Mouse (Mus musculus) gastrocnemius, adult 2 months (tissue): ENCODE data around the gene Zfp42. TPM values are rescaled to one million over a fixed set of nuclear protein-coding genes. Genes with fewer than 3 reads are reported as not detected.

Experiments
- DNase-seq: peaks from one replicate; pipeline ENCODE4 v3.0.0; 2022
- H3K27ac ChIP-seq: fragments of 200-600 bp; 2 replicates; pipeline ENCODE4 v1.8.1; 2022; ENCODE audit warnings: mild to moderate bottlenecking
- H3K4me3 ChIP-seq: fragments of 200-600 bp; 2 replicates; pipeline ENCODE4 v1.8.1; 2022; ENCODE audit warnings: mild to moderate bottlenecking, moderate library complexity
- CTCF ChIP-seq: fragments of 200-600 bp; IDR thresholded peaks from 2 replicates; pipeline ENCODE4 v1.8.1; 2022; ENCODE audit warnings: antibody characterized with exemption, mild to moderate bottlenecking, moderate library complexity
- intact Hi-C: fragments of 180-260 bp; cut with DNase I; formaldehyde crosslinking; loops from one replicate; pipeline ENCODE4 v1.15.1; 2025
- total RNA-seq, 2 experiments: library from RNA; stranded (reverse); gene quantifications; 2 replicates each; pipeline ENCODE4 v1.2.3; 2021

Zfp42 gene
- total RNA-seq, 2 experiments from 2014 or later, result not detected

GRCm38 (mm10) chr8:43290424-43291111 lies 16.2 kb downstream of the Zfp42 start:
- Histone ChIP-seq H3K27ac (no peak overlapping the region), H3K4me3 (no peak overlapping the region)
- no peak for DNase-seq
- TF ChIP-seq CTCF, result no peak
- intact Hi-C loops, result no loop called here

GRCm38 (mm10) chr8:43289781-43290180 lies 17.0 kb downstream of the Zfp42 start:
- H3K27ac ChIP-seq, result no peak overlapping the region
- TF ChIP-seq CTCF, result no peak
- H3K4me3 ChIP-seq, result no peak overlapping the region
- intact Hi-C loops, result no loop called here
- DNase-seq, result no peak

GRCm38 (mm10) chr8:43288840-43289239 lies 17.9 kb downstream of the Zfp42 start:
- no peak overlapping the region for H3K4me3 ChIP-seq
- no peak overlapping the region for H3K27ac ChIP-seq
- no peak for DNase-seq
- intact Hi-C loops, result no loop called here
- TF ChIP-seq CTCF, result no peak

- Histone ChIP-seq H3K4me3 (no peak overlapping the region), H3K27ac (no peak overlapping the region)
- no peak for TF ChIP-seq CTCF
- DNase-seq, result no peak
- intact Hi-C loops, result no loop called here
Observed at GRCm38 (mm10) chr8:43287456-43287855, 19.3 kb downstream of the Zfp42 start.

GRCm38 (mm10) chr8:43283231-43283630 lies 23.5 kb downstream of the Zfp42 start:
- no peak for DNase-seq
- no peak for TF ChIP-seq CTCF
- Histone ChIP-seq H3K4me3 (no peak overlapping the region), H3K27ac (no peak overlapping the region)
- intact Hi-C loops, result no loop called here

- H3K27ac ChIP-seq, result no peak overlapping the region
- DNase-seq, result no peak
- intact Hi-C loops, result no loop called here
- TF ChIP-seq CTCF, result no peak
- H3K4me3 ChIP-seq, result no peak overlapping the region
Observed at GRCm38 (mm10) chr8:43278397-43278796, 28.4 kb downstream of the Zfp42 start.

- H3K27ac ChIP-seq, result no peak overlapping the region
- DNase-seq, result no peak
- intact Hi-C loops, result no loop called here
- H3K4me3 ChIP-seq, result no peak overlapping the region
- TF ChIP-seq CTCF, result no peak
Observed at GRCm38 (mm10) chr8:43260961-43261360, 45.8 kb downstream of the Zfp42 start.

GRCm38 (mm10) chr8:43257886-43258285 lies 48.9 kb downstream of the Zfp42 start:
- H3K4me3 ChIP-seq, result no peak overlapping the region
- H3K27ac ChIP-seq, result no peak overlapping the region
- DNase-seq, result no peak
- TF ChIP-seq CTCF, result no peak
- intact Hi-C loops, result no loop called here

GRCm38 (mm10) chr8:43255695-43256094 lies 51.1 kb downstream of the Zfp42 start:
- H3K4me3 ChIP-seq, result no peak overlapping the region
- intact Hi-C loops, result no loop called here
- no peak overlapping the region for H3K27ac ChIP-seq
- DNase-seq, result no peak
- TF ChIP-seq CTCF, result no peak

- no peak overlapping the region for H3K4me3 ChIP-seq
- no peak for TF ChIP-seq CTCF
- no peak overlapping the region for H3K27ac ChIP-seq
- no peak for DNase-seq
- intact Hi-C loops, result no loop called here
Observed at GRCm38 (mm10) chr8:43251653-43252052, 55.1 kb downstream of the Zfp42 start.

- no peak for DNase-seq
- no peak overlapping the region for H3K4me3 ChIP-seq
- no peak for TF ChIP-seq CTCF
- intact Hi-C loops, result no loop called here
- H3K27ac ChIP-seq, result no peak overlapping the region
Observed at GRCm38 (mm10) chr8:43248707-43249106, 58.1 kb downstream of the Zfp42 start.

Other genes starting within 250 kb of the Zfp42 start
- gene Triml1, start 165.5 kb downstream of the Zfp42 start, total RNA-seq, result not detected
- not detected for gene Triml2, start 126.4 kb downstream of the Zfp42 start, total RNA-seq
- not detected for gene Adam26b, start 221.1 kb upstream of the Zfp42 start, total RNA-seq